Mouse (Mus musculus) midbrain, embryonic 16.5 days (tissue): ENCODE results near the gene Gm10799. TPM values are rescaled to one million over a fixed set of nuclear protein-coding genes. Genes with fewer than 3 reads are reported as not detected.

Experiments used
- ATAC-seq: fragments of 200-750 bp; cut with Nextera tagmentation; 2 replicates; pipeline ENCODE4 v1.8.0; 2017; ENCODE audit warnings: moderate TSS enrichment
- H3K27ac ChIP-seq: fragments of 300-500 bp; sonication (generic); 2 replicates; pipeline ENCODE4 v1.5.1; 2014; ENCODE audit warnings: mild to moderate bottlenecking, low read length, mixed read lengths
- H3K27me3 ChIP-seq: fragments of 300-500 bp; sonication (generic); 2 replicates; pipeline ENCODE4 v1.6.1; 2014; ENCODE audit warnings: low read depth, low read length, mixed read lengths; ENCODE audit not compliant: control insufficient read depth, insufficient read depth
- H3K36me3 ChIP-seq: fragments of 300-500 bp; sonication (generic); 2 replicates; pipeline ENCODE4 v1.6.1; 2014; ENCODE audit warnings: mild to moderate bottlenecking, low read length, moderate library complexity, mixed read lengths; ENCODE audit not compliant: control insufficient read depth, insufficient read depth
- H3K4me1 ChIP-seq: fragments of 300-500 bp; sonication (generic); 2 replicates; pipeline ENCODE4 v1.6.1; 2014; ENCODE audit warnings: mild to moderate bottlenecking, low read length, mixed read lengths; ENCODE audit not compliant: control insufficient read depth, insufficient read depth
- H3K4me2 ChIP-seq: fragments of 300-500 bp; sonication (generic); 2 replicates; pipeline ENCODE4 v1.6.1; 2014; ENCODE audit warnings: mild to moderate bottlenecking, low read length, mixed read lengths
- H3K4me3 ChIP-seq: fragments of 300-500 bp; sonication (generic); 2 replicates; pipeline ENCODE4 v1.5.1; 2014; ENCODE audit warnings: low read depth, mild to moderate bottlenecking, low read length, moderate library complexity, mixed read lengths
- H3K9ac ChIP-seq: fragments of 300-500 bp; sonication (generic); 2 replicates; pipeline ENCODE4 v1.6.1; 2014; ENCODE audit warnings: low read depth, low read length, mixed read lengths
- H3K9me3 ChIP-seq: fragments of 300-500 bp; sonication (generic); replicated peaks from 2 replicates; pipeline ENCODE4 v1.6.1; 2014; ENCODE audit warnings: mild to moderate bottlenecking, low read length, mixed read lengths; ENCODE audit not compliant: control insufficient read depth, poor library complexity, severe bottlenecking
- WGBS: fragments of 180-500 bp; shearing (Covaris S2); extraction: QIAGEN DNeasy Blood & Tissue Kit; methylation state at CpG from one replicate; pipeline ENCODE4 v1.1.7; 2014; 5-methylcytosine and 5-hydroxymethylcytosine counted together
- polyA plus RNA-seq: library from polyadenylated mRNA; unstranded; fragments of >200 nt; fragmentation: Nextera tagmentation; extraction: Ambion mirVana; gene quantifications from 2 replicates; pipeline ENCODE4 v1.2.1, GENCODE M21; 2015

Gene Gm10799
- polyA plus RNA-seq, 1 experiment from 2014 or later, result not detected

- Histone ChIP-seq H3K27me3 (no peaks in the 10 kb centered on the region), H3K4me3 (no peak overlapping the region), H3K4me2 (no peak overlapping the region), H3K4me1 (0 out of 2 replicates have a peak, but pooled peaks cover 3% of the 10 kb centered on the region), H3K9ac (no peak overlapping the region), H3K27ac (no peak overlapping the region), H3K36me3 (no peaks in the 10 kb centered on the region), H3K9me3 (no peaks in the 10 kb centered on the region)
- ATAC-seq, result no peak
- WGBS, result 80% methylated on average over 7 of the region's 7 CpGs
Measured at GRCm38 (mm10) chr2:104023096-104023495, 45.3 kb downstream of the Gm10799 start.

Other genes with a start within 250 kb of the Gm10799 start
- gene Lmo2, start 110.6 kb downstream of the Gm10799 start, polyA plus RNA-seq, result 25.5 and 29.0 TPM in 2 replicates
- 84.0 and 86.3 TPM in 2 replicates for gene Fbxo3, start 40.8 kb downstream of the Gm10799 start, polyA plus RNA-seq
- gene 4931422A03Rik, start 40.2 kb downstream of the Gm10799 start, polyA plus RNA-seq, result 2.3 and 2.9 TPM in 2 replicates
- not detected in 2 replicates for gene Gm10912, start 2.7 kb downstream of the Gm10799 start, polyA plus RNA-seq
- 1.4 and 2.8 TPM in 2 replicates for gene Cd59b, start 1.3 kb upstream of the Gm10799 start, polyA plus RNA-seq
- 11.2 and 11.3 TPM in 2 replicates for gene Cd59a, start 27.3 kb upstream of the Gm10799 start, polyA plus RNA-seq
- gene A930018P22Rik, start 54.2 kb upstream of the Gm10799 start, polyA plus RNA-seq, result not detected in 2 replicates